Mouse (Mus musculus) lung, postnatal 25 days (tissue): Measurements from ENCODE around the gene Ccr10.

ENCODE experiments used
- DNase-seq: peaks from one replicate; pipeline ENCODE4 v3.0.0; 2022; ENCODE audit warnings: low spot score

Ccr10 gene

GRCm38 (mm10) chr11:101154648-101155047 is 20.6 kb downstream of the Ccr10 start:
- DNase-seq, result no peak

- DNase-seq, result no peak
Observed at GRCm38 (mm10) chr11:101152825-101153224, 22.4 kb downstream of the Ccr10 start.

- DNase-seq, result no peak
Observed at GRCm38 (mm10) chr11:101151063-101151462, 24.2 kb downstream of the Ccr10 start.

- no peak for DNase-seq
Observed at GRCm38 (mm10) chr11:101149178-101150105, 25.8 kb downstream of the Ccr10 start.

GRCm38 (mm10) chr11:101148751-101149150 is 26.5 kb downstream of the Ccr10 start:
- no peak for DNase-seq

GRCm38 (mm10) chr11:101146377-101146776 is 28.9 kb downstream of the Ccr10 start:
- DNase-seq, result no peak

- DNase-seq, result no peak
Observed at GRCm38 (mm10) chr11:101143338-101144225, 31.7 kb downstream of the Ccr10 start.

GRCm38 (mm10) chr11:101142215-101142967 is 32.9 kb downstream of the Ccr10 start:
- no peak for DNase-seq

- no peak for DNase-seq
Observed at GRCm38 (mm10) chr11:101141088-101141487, 34.2 kb downstream of the Ccr10 start.

GRCm38 (mm10) chr11:101140164-101140819 is 35.0 kb downstream of the Ccr10 start:
- no peak for DNase-seq

GRCm38 (mm10) chr11:101138536-101139181 is 36.6 kb downstream of the Ccr10 start:
- DNase-seq, result no peak

- DNase-seq, result no peak
Observed at GRCm38 (mm10) chr11:101137000-101137399, 38.2 kb downstream of the Ccr10 start.

- no peak for DNase-seq
Observed at GRCm38 (mm10) chr11:101134217-101134865, 40.9 kb downstream of the Ccr10 start.

GRCm38 (mm10) chr11:101133037-101133436 is 42.2 kb downstream of the Ccr10 start:
- no peak for DNase-seq

GRCm38 (mm10) chr11:101131701-101132100 is 43.5 kb downstream of the Ccr10 start:
- no peak for DNase-seq

GRCm38 (mm10) chr11:101131187-101131586 is 44.1 kb downstream of the Ccr10 start:
- DNase-seq, result no peak

- DNase-seq, result no peak
Observed at GRCm38 (mm10) chr11:101130056-101130756, 45.0 kb downstream of the Ccr10 start.

GRCm38 (mm10) chr11:101128996-101129577 is 46.2 kb downstream of the Ccr10 start:
- DNase-seq, result no peak

- no peak for DNase-seq
Observed at GRCm38 (mm10) chr11:101127075-101127474, 48.2 kb downstream of the Ccr10 start.
